13 mouse cellular contexts compared by ENCODE assay signal in genomic region chr5:137077187-137077586, GRCm38 (mm10). TPM values are rescaled to one million over a fixed set of nuclear protein-coding genes. Genes with fewer than 3 reads are reported as not detected.
DNase-seq lines count a peak whose midpoint lies in the region; ATAC-seq and TF ChIP-seq lines count a peak whose summit lies in the region.
"Had no signal": no experiment of that assay in that cellular context is flagged by ENCODE, and none has a peak within 500 bp of the region (broad histone marks: within the 10 kb centered on the region; RNA-seq: fewer than 3 reads in every experiment).

No protein-coding gene starts in this region.

- no peak for ATAC-seq in heart, embryonic 11.5 days (replicated peaks; ENCODE audit: insufficient number of reproducible peaks, low FRiP score, low TSS enrichment)
- ATAC-seq in lung, embryonic 14.5 days (ENCODE audit: insufficient read depth) = no peak
- ATAC-seq in stomach, embryonic 15.5 days (ENCODE audit: insufficient read depth, low FRiP score, low read depth) = no peak

- peak overlapping the region; percentile 85; the same call in 1 of the 2 replicates for H3K27ac ChIP-seq in heart, embryonic 11.5 days (ENCODE audit: low read depth, low read length)
- peak overlapping the region; percentile 86; the same call in 1 of the 2 replicates for H3K27ac ChIP-seq in lung, embryonic 14.5 days (ENCODE audit: low read depth)
- H3K27ac ChIP-seq in brown adipose tissue, adult 24 weeks (replicated peaks; ENCODE audit: low read depth, low read length) = peak overlapping the region; percentile 84
- H3K27ac ChIP-seq in stomach, embryonic 15.5 days = peak overlapping the region; percentile 81; the same call in 1 of the 2 replicates
- H3K27ac ChIP-seq: forebrain, embryonic 12.5 days had no signal

- H3K9ac ChIP-seq in heart, embryonic 11.5 days (ENCODE audit: low read depth, low read length) = peak overlapping the region; percentile 3; the same call in 1 of the 2 replicates
- no peak overlapping the region for H3K9ac ChIP-seq in lung, embryonic 14.5 days
- no peak overlapping the region for H3K9ac ChIP-seq in stomach, embryonic 15.5 days
- H3K9ac ChIP-seq: embryonic facial prominence, embryonic 15.5 days; forebrain, embryonic 12.5 days had no signal

- H3K27me3 ChIP-seq in heart, embryonic 11.5 days (ENCODE audit: control insufficient read depth, insufficient read depth, low read length) = no peaks in the 10 kb centered on the region
- no peaks in the 10 kb centered on the region for H3K27me3 ChIP-seq in lung, embryonic 14.5 days (ENCODE audit: insufficient read depth, low read length)
- no peaks in the 10 kb centered on the region for H3K27me3 ChIP-seq in stomach, embryonic 15.5 days (replicated peaks)
- H3K27me3 ChIP-seq: embryonic facial prominence, embryonic 15.5 days had no signal

- H3K36me3 ChIP-seq in heart, embryonic 11.5 days (ENCODE audit: control insufficient read depth, insufficient read depth, low read length) = no peaks in the 10 kb centered on the region
- no peaks in the 10 kb centered on the region for H3K36me3 ChIP-seq in lung, embryonic 14.5 days (ENCODE audit: insufficient read depth)
- no peaks in the 10 kb centered on the region for H3K36me3 ChIP-seq in stomach, embryonic 15.5 days
- H3K36me3 ChIP-seq: embryonic facial prominence, embryonic 15.5 days; forebrain, embryonic 12.5 days; G1E had no signal

- no peak for TF ChIP-seq CTCF in lung, embryonic 14.5 days (IDR thresholded peaks at IDR 0.05; ENCODE audit: low read depth)

- 0 out of 2 replicates have a peak, but pooled peaks cover 2% of the 10 kb centered on the region for H3K9me3 ChIP-seq in heart, embryonic 11.5 days (replicated peaks; ENCODE audit: control insufficient read depth, low read length)
- no peaks in the 10 kb centered on the region for H3K9me3 ChIP-seq in lung, embryonic 14.5 days (ENCODE audit: low read depth, low read length)
- H3K9me3 ChIP-seq in stomach, embryonic 15.5 days = no peaks in the 10 kb centered on the region
- H3K9me3 ChIP-seq: embryonic facial prominence, embryonic 15.5 days; forebrain, embryonic 12.5 days; G1E had no signal

- H3K4me1 ChIP-seq in heart, embryonic 11.5 days (ENCODE audit: control insufficient read depth, insufficient read depth, low read length) = peaks cover 51% of the 10 kb centered on the region
- peaks cover 44% of the 10 kb centered on the region for H3K4me1 ChIP-seq in lung, embryonic 14.5 days (ENCODE audit: insufficient read depth)
- peaks cover 39% of the 10 kb centered on the region for H3K4me1 ChIP-seq in brown adipose tissue, adult 24 weeks (ENCODE audit: control insufficient read depth, insufficient read depth, insufficient read length, low read length)
- peaks cover 31% of the 10 kb centered on the region for H3K4me1 ChIP-seq in stomach, embryonic 15.5 days

- no peak overlapping the region for H3K4me2 ChIP-seq in heart, embryonic 11.5 days
- H3K4me2 ChIP-seq in lung, embryonic 14.5 days = no peak overlapping the region
- H3K4me2 ChIP-seq in stomach, embryonic 15.5 days = no peak overlapping the region
- H3K4me2 ChIP-seq: embryonic facial prominence, embryonic 15.5 days; forebrain, embryonic 12.5 days had no signal

- no peak overlapping the region for H3K4me3 ChIP-seq in heart, embryonic 11.5 days (ENCODE audit: low read depth, low read length)
- H3K4me3 ChIP-seq in lung, embryonic 14.5 days (ENCODE audit: low read depth, low read length) = no peak overlapping the region
- H3K4me3 ChIP-seq in brown adipose tissue, adult 24 weeks (ENCODE audit: insufficient read depth, low read depth, low read length) = no peak overlapping the region
- H3K4me3 ChIP-seq in stomach, embryonic 15.5 days (replicated peaks) = no peak overlapping the region
- H3K4me3 ChIP-seq: embryonic facial prominence, embryonic 15.5 days; forebrain, embryonic 12.5 days had no signal

- DNase-seq in heart, adult 8-10 months (ENCODE audit: low spot score) = no peak
- DNase-seq in lung, embryonic 14.5 days = no peak
- no peak for DNase-seq in lung, adult 18-20 months
- DNase-seq in thymus, adult 18-20 months = no peak
- no peak for DNase-seq in frontal cortex, postnatal 14 days (ENCODE audit: low spot score in 2 of 2)
- DNase-seq: cerebellum, adult 9-10 months had no signal

- 83% methylated on average over 7 of the region's 7 CpGs for WGBS in heart, embryonic 11.5 days (ENCODE audit: insufficient replicate concordance)
- WGBS in lung, embryonic 14.5 days = 77% methylated on average over 7 of the region's 7 CpGs
- WGBS in stomach, embryonic 15.5 days = 79% methylated on average over 7 of the region's 7 CpGs

RNA-seq across cellular contexts. Expression of gene Serpine1, which starts 5.1 kb away (rescaled TPM):
- 0.52 and 0.97 TPM in 2 replicates for polyA plus RNA-seq in heart, embryonic 11.5 days (2014; fragmentation: Nextera tagmentation; extraction: Ambion mirVana)
- 10 to 100 TPM; 33.2 to 59.2 (median 47.4) TPM for total RNA-seq in heart, adult 8-10 months (2022)
- 0.47 and 0.86 TPM in 2 replicates for polyA plus RNA-seq in lung, embryonic 14.5 days (2014; fragmentation: Nextera tagmentation; extraction: Ambion mirVana)
- 4.1 and 9.6 TPM in 2 replicates for polyA plus RNA-seq in brown adipose tissue, adult 24 weeks (2012; ENCODE audit: insufficient read depth, insufficient read length, missing spikeins)
- polyA plus RNA-seq in stomach, embryonic 15.5 days (2015; fragmentation: Nextera tagmentation; extraction: Ambion mirVana) = 0.12 and 0.35 TPM in 2 replicates
- total RNA-seq: hematopoietic stem cell, adult 5-6 weeks had no signal

RNA-seq across cellular contexts. Expression of gene Ap1s1, which starts 31.3 kb away (rescaled TPM):
- polyA plus RNA-seq in heart, embryonic 11.5 days (2014; fragmentation: Nextera tagmentation; extraction: Ambion mirVana) = 131 and 145 TPM in 2 replicates
- 10 to 100 TPM; 30.2 to 40.5 (median 38.2) TPM for total RNA-seq in heart, adult 8-10 months (2022)
- polyA plus RNA-seq in lung, embryonic 14.5 days (2014; fragmentation: Nextera tagmentation; extraction: Ambion mirVana) = 179 and 191 TPM in 2 replicates
- polyA plus RNA-seq in brown adipose tissue, adult 24 weeks (2012; ENCODE audit: insufficient read depth, insufficient read length, missing spikeins) = 69.0 and 73.6 TPM in 2 replicates
- polyA plus RNA-seq in stomach, embryonic 15.5 days (2015; fragmentation: Nextera tagmentation; extraction: Ambion mirVana) = 189 and 211 TPM in 2 replicates

RNA-seq across cellular contexts. Expression of gene Trim56, which starts 38.8 kb away (rescaled TPM):
- 5.8 and 9.4 TPM in 2 replicates for polyA plus RNA-seq in heart, embryonic 11.5 days (2014; fragmentation: Nextera tagmentation; extraction: Ambion mirVana)
- 10 to 100 TPM; 20.2 to 22.1 (median 21.5) TPM for total RNA-seq in heart, adult 8-10 months (2022)
- 11.5 and 11.8 TPM in 2 replicates for polyA plus RNA-seq in lung, embryonic 14.5 days (2014; fragmentation: Nextera tagmentation; extraction: Ambion mirVana)
- polyA plus RNA-seq in brown adipose tissue, adult 24 weeks (2012; ENCODE audit: insufficient read depth, insufficient read length, missing spikeins) = 9.8 and 11.1 TPM in 2 replicates
- 9.7 and 10.2 TPM in 2 replicates for polyA plus RNA-seq in stomach, embryonic 15.5 days (2015; fragmentation: Nextera tagmentation; extraction: Ambion mirVana)

RNA-seq across cellular contexts. Expression of gene Vgf, which starts 51.0 kb away (rescaled TPM):
- 0.20 TPM in 1 of 2 replicates, not detected in the other for polyA plus RNA-seq in heart, embryonic 11.5 days (2014; fragmentation: Nextera tagmentation; extraction: Ambion mirVana)
- total RNA-seq in heart, adult 8-10 months (2022) = not detected
- polyA plus RNA-seq in lung, embryonic 14.5 days (2014; fragmentation: Nextera tagmentation; extraction: Ambion mirVana) = 0.12 and 0.13 TPM in 2 replicates
- not detected in 2 replicates for polyA plus RNA-seq in brown adipose tissue, adult 24 weeks (2012; ENCODE audit: insufficient read depth, insufficient read length, missing spikeins)
- polyA plus RNA-seq in stomach, embryonic 15.5 days (2015; fragmentation: Nextera tagmentation; extraction: Ambion mirVana) = 0.83 and 1.1 TPM in 2 replicates
